8 mouse cellular contexts compared by ENCODE assay signal in the genomic region with DNA sequence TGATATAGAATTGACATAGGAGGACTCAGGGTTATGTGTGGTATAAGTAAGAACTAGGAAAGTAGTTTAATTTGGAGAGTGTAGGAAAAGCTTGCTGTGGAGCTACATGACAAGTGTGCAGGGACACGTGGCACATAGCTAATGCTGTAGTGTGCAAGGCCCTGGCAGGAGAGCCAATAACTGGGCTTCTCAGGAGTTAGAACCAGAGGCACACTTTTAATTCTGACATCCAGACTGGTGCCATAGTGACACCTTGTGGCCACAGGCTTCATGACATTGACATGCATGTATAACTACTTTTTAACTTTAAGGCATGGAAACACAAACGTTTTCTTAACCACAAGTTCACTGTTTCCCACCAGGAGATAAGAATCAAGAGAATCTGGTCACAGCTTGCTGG.
DNase-seq lines count a peak whose midpoint lies in the region; ATAC-seq and TF ChIP-seq lines count a peak whose summit lies in the region.

No protein-coding gene starts in this region.

- no peaks in the 10 kb centered on the region for H3K4me1 ChIP-seq in embryonic facial prominence, embryonic 10.5 days
- peaks cover 5% of the 10 kb centered on the region for H3K4me1 ChIP-seq in liver, postnatal 0 days (ENCODE audit: insufficient read depth)
- no peaks in the 10 kb centered on the region for H3K4me1 ChIP-seq in neural tube, embryonic 14.5 days (ENCODE audit: control insufficient read depth, insufficient read depth, low read length)
- peaks cover 43% of the 10 kb centered on the region for H3K4me1 ChIP-seq in thymus, adult 2 months (replicated peaks; ENCODE audit: control insufficient read depth, insufficient read depth, low read length)

- H3K27me3 ChIP-seq in embryonic facial prominence, embryonic 10.5 days (replicated peaks; ENCODE audit: low read depth, poor library complexity, severe bottlenecking), result no peaks in the 10 kb centered on the region
- no peaks in the 10 kb centered on the region for H3K27me3 ChIP-seq in liver, postnatal 0 days (ENCODE audit: insufficient read depth, low read length)
- H3K27me3 ChIP-seq in neural tube, embryonic 14.5 days (ENCODE audit: control insufficient read depth, insufficient read depth, low read length), result no peaks in the 10 kb centered on the region
- no peaks in the 10 kb centered on the region for H3K27me3 ChIP-seq in thymus, adult 2 months (ENCODE audit: control insufficient read depth, insufficient read depth, low read length)

- H3K27ac ChIP-seq in embryonic facial prominence, embryonic 10.5 days (replicated peaks), result no peak overlapping the region
- no peak overlapping the region for H3K27ac ChIP-seq in liver, postnatal 0 days (ENCODE audit: low read depth)
- no peak overlapping the region for H3K27ac ChIP-seq in neural tube, embryonic 14.5 days (ENCODE audit: low read depth, low read length)
- H3K27ac ChIP-seq in thymus, adult 2 months (ENCODE audit: control insufficient read depth, insufficient read depth, low read length), result peak overlapping the region; percentile 86

- TF ChIP-seq CTCF in liver, postnatal 0 days (IDR thresholded peaks at IDR 0.05; ENCODE audit: low read depth), result peak; percentile 91
- no peak for TF ChIP-seq CTCF in thymus, adult 2 months (IDR thresholded peaks at IDR 0.05; ENCODE audit: borderline replicate concordance, control insufficient read depth, extremely low read depth, insufficient read depth, low read length, poor library complexity)

- no peak for TF ChIP-seq EP300 in liver, postnatal 0 days (IDR thresholded peaks at IDR 0.05; ENCODE audit: low read depth)

- peak; percentile 82 for ATAC-seq in CD4-positive, CD25-positive, alpha-beta regulatory T cell, adult 4 months
- ATAC-seq in liver, postnatal 0 days, result 0 out of 2 replicates have a peak, but pooled peaks have one; percentile 19
- ATAC-seq in neural tube, embryonic 14.5 days (ENCODE audit: low read depth), result peak; percentile 82

- no peak for TF ChIP-seq POLR2A in thymus, adult 2 months (IDR thresholded peaks at IDR 0.05; ENCODE audit: control insufficient read depth, extremely low read depth, insufficient read depth, low read length, poor library complexity)

- no peak overlapping the region for H3K4me3 ChIP-seq in embryonic facial prominence, embryonic 10.5 days
- no peak overlapping the region for H3K4me3 ChIP-seq in liver, postnatal 0 days (ENCODE audit: low read depth, low read length)
- no peak overlapping the region for H3K4me3 ChIP-seq in neural tube, embryonic 14.5 days (ENCODE audit: low read depth, low read length)
- no peak overlapping the region for H3K4me3 ChIP-seq in thymus, adult 2 months (ENCODE audit: control insufficient read depth, insufficient read depth, low read length)

- peak; percentile 74 for DNase-seq in adrenal gland, postnatal 25 days
- DNase-seq in embryonic facial prominence, embryonic 10.5 days (ENCODE audit: low spot score), result peak; percentile 75
- DNase-seq in heart, adult 8-10 months (ENCODE audit: low spot score), result peak; percentile 75
- DNase-seq in kidney, postnatal 14 days, result peak; percentile 77
- peak; percentile 75 for DNase-seq in liver, postnatal 0 days
- peak; percentile 90 for DNase-seq in thymus, adult 2 months

- no peak overlapping the region for H3K4me2 ChIP-seq in liver, postnatal 0 days (ENCODE audit: low read depth, low read length)
- no peak overlapping the region for H3K4me2 ChIP-seq in neural tube, embryonic 14.5 days (ENCODE audit: low read depth, low read length)

- H3K9me3 ChIP-seq in embryonic facial prominence, embryonic 10.5 days, result no peaks in the 10 kb centered on the region
- no peaks in the 10 kb centered on the region for H3K9me3 ChIP-seq in liver, postnatal 0 days (ENCODE audit: low read length)
- no peaks in the 10 kb centered on the region for H3K9me3 ChIP-seq in neural tube, embryonic 14.5 days (ENCODE audit: control insufficient read depth, low read length)

- H3K36me3 ChIP-seq in embryonic facial prominence, embryonic 10.5 days (replicated peaks), result no peaks in the 10 kb centered on the region
- H3K36me3 ChIP-seq in liver, postnatal 0 days (replicated peaks; ENCODE audit: insufficient read depth, low read length), result no peaks in the 10 kb centered on the region
- H3K36me3 ChIP-seq in neural tube, embryonic 14.5 days (ENCODE audit: control insufficient read depth, insufficient read depth, low read length), result no peaks in the 10 kb centered on the region
- H3K36me3 ChIP-seq in thymus, adult 2 months (ENCODE audit: control insufficient read depth, insufficient read depth, low read length), result no peaks in the 10 kb centered on the region

- H3K9ac ChIP-seq in liver, postnatal 0 days (replicated peaks), result no peak overlapping the region
- no peak overlapping the region for H3K9ac ChIP-seq in neural tube, embryonic 14.5 days (replicated peaks; ENCODE audit: low read depth, low read length)

- WGBS in embryonic facial prominence, embryonic 10.5 days, result 4% methylated on average over 2 of the region's 2 CpGs
- WGBS in liver, postnatal 0 days (ENCODE audit: insufficient replicate concordance), result 2% methylated on average over 2 of the region's 2 CpGs
- 2% methylated on average over 2 of the region's 2 CpGs for WGBS in neural tube, embryonic 14.5 days
- 0% methylated on average over 2 of the region's 2 CpGs for WGBS in thymus, adult 2 months

Comparison
In these comparisons a context has a peak if more than half of its experiments do, and no peak if none do; other contexts are left out.
1. ATAC-seq: peak in every context shown above with its lines; median percentile 82 in CD4-positive, CD25-positive, alpha-beta regulatory T cell, adult 4 months; 82 in neural tube, embryonic 14.5 days; 19 in liver, postnatal 0 days.